Mouse (Mus musculus) hindbrain, embryonic 14.5 days (tissue): ENCODE data around the gene Hdlbp. TPM values are rescaled to one million over a fixed set of nuclear protein-coding genes. Genes with fewer than 3 reads are reported as not detected.
"Not testable (repeated sequence)": the region's sequence is repeated elsewhere in the genome, so short reads cannot be mapped to it uniquely, and the experiment has no call there.

Experiments used
- ATAC-seq: fragments of 200-750 bp; cut with Nextera tagmentation; 2 replicates; pipeline ENCODE4 v1.8.0; 2017; ENCODE audit warnings: moderate number of reproducible peaks, mild to moderate bottlenecking, moderate TSS enrichment, moderate library complexity; ENCODE audit not compliant: low FRiP score
- DNase-seq: peaks from one replicate; pipeline ENCODE4 v3.0.0-alpha.2; 2015; ENCODE audit warnings: low spot score
- H3K27ac ChIP-seq: fragments of 300-500 bp; sonication (generic); 2 replicates; pipeline ENCODE4 v1.5.1; 2014; ENCODE audit warnings: mild to moderate bottlenecking, moderate library complexity
- H3K27me3 ChIP-seq: fragments of 300-500 bp; sonication (generic); 2 replicates; pipeline ENCODE4 v1.6.1; 2014; ENCODE audit warnings: mild to moderate bottlenecking, low read length, mixed read lengths; ENCODE audit not compliant: control insufficient read depth, insufficient read depth
- H3K36me3 ChIP-seq: fragments of 300-500 bp; sonication (generic); replicated peaks from 2 replicates; pipeline ENCODE4 v1.6.1; 2014; ENCODE audit not compliant: control insufficient read depth, insufficient read depth
- H3K4me1 ChIP-seq: fragments of 300-500 bp; sonication (generic); replicated peaks from 2 replicates; pipeline ENCODE4 v1.6.1; 2014; ENCODE audit warnings: antibody characterized with exemption, low read length, mixed read lengths; ENCODE audit not compliant: control insufficient read depth, insufficient read depth
- H3K4me2 ChIP-seq: fragments of 300-500 bp; sonication (generic); replicated peaks from 2 replicates; pipeline ENCODE4 v1.6.1; 2014; ENCODE audit warnings: mild to moderate bottlenecking, moderate library complexity
- H3K4me3 ChIP-seq: fragments of 300-500 bp; sonication (generic); replicated peaks from 2 replicates; pipeline ENCODE4 v1.5.1; 2014; ENCODE audit warnings: mild to moderate bottlenecking, low read length
- H3K9ac ChIP-seq: fragments of 300-500 bp; sonication (generic); 2 replicates; pipeline ENCODE4 v1.6.1; 2014
- H3K9me3 ChIP-seq: fragments of 300-500 bp; sonication (generic); 2 replicates; pipeline ENCODE4 v1.6.1; 2016; ENCODE audit warnings: low read length; ENCODE audit not compliant: control insufficient read depth
- WGBS: fragments of 180-500 bp; shearing (Covaris S2); extraction: QIAGEN DNeasy Blood & Tissue Kit; methylation state at CpG from one replicate; pipeline ENCODE4 v1.1.7; 2014; 5-methylcytosine and 5-hydroxymethylcytosine counted together
- polyA plus RNA-seq: library from polyadenylated mRNA; unstranded; fragments of >200 nt; fragmentation: Nextera tagmentation; extraction: Ambion mirVana; gene quantifications from 2 replicates; pipeline ENCODE4 v1.2.1, GENCODE M21; 2014

The Hdlbp gene
- polyA plus RNA-seq, 1 experiment from 2014 or later: 80.2 TPM

GRCm38 (mm10) chr1:93495312-93495711 is 16.7 kb upstream of the Hdlbp start:
- Histone ChIP-seq H3K27ac (no peak overlapping the region), H3K4me1 (no peaks in the 10 kb centered on the region), H3K9me3 (no peaks in the 10 kb centered on the region), H3K27me3 (no peaks in the 10 kb centered on the region), H3K9ac (no peak overlapping the region), H3K4me3 (no peak overlapping the region), H3K36me3 (peaks cover 63% of the 10 kb centered on the region), H3K4me2 (no peak overlapping the region)
- DNase-seq (no peak), ATAC-seq (no peak)
- WGBS: 94% methylated on average over 3 of the region's 3 CpGs

GRCm38 (mm10) chr1:93486302-93486701 is 7.7 kb upstream of the Hdlbp start:
- H3K36me3 ChIP-seq, H3K27me3 ChIP-seq, DNase-seq, ATAC-seq, H3K4me1 ChIP-seq, H3K9ac ChIP-seq, H3K4me2 ChIP-seq, H3K27ac ChIP-seq, H3K4me3 ChIP-seq, H3K9me3 ChIP-seq: not testable (repeated sequence)
- WGBS: 97% methylated on average over 2 of the region's 3 CpGs

DNA sequence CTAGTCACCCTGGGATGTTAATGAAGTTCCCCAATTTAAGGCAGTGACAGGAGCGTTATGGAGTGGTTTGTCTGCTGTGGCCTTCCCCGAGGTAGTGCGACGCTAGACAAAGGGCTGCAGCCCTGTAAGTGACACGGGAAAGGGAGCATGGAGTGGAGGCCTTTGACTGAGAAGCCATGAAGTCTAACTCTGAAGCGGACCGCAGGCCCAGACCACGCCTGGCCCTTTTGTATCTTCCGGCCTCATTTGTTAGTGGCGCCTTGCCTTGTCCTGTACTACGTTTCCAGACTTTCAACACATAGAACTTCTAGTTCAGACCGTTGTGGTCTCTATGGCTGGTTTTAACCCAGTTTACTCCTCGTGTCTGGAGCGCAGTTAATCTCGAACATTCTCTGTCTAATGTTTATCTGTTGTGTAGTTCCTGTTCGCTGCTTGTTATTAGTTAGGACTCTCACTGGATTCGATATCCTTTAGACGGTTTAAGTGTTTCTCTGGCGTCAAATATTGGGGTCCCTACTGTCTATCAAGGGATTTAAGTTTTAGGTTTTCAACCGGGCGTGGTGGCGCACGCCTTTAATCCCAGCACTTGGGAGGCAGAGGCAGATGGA is 965 bp upstream of the Hdlbp start:
- WGBS: 9% methylated on average over 23 of the region's 23 CpGs
- Histone ChIP-seq H3K27ac (peak overlapping the region; percentile 99), H3K9ac (peak overlapping the region; percentile 89), H3K9me3 (no peaks in the 10 kb centered on the region), H3K36me3 (no peaks in the 10 kb centered on the region; the same call in 1 of the 2 replicates), H3K27me3 (no peaks in the 10 kb centered on the region), H3K4me1 (peaks cover 18% of the 10 kb centered on the region), H3K4me3 (peak overlapping the region; percentile 91), H3K4me2 (peak overlapping the region; percentile 69)
- peak; percentile 33 for DNase-seq
- no peak for ATAC-seq

GRCm38 (mm10) chr1:93477758-93478585 is 643 bp downstream of the Hdlbp start:
- peak overlapping the region; percentile 89 for H3K9ac ChIP-seq
- peaks cover 18% of the 10 kb centered on the region for H3K4me1 ChIP-seq
- H3K9me3 ChIP-seq: no peaks in the 10 kb centered on the region
- no peaks in the 10 kb centered on the region; the same call in 1 of the 2 replicates for H3K36me3 ChIP-seq
- H3K4me3 ChIP-seq: peak overlapping the region; percentile 91
- no peaks in the 10 kb centered on the region for H3K27me3 ChIP-seq
- ATAC-seq (peak; percentile 96), DNase-seq (peak; percentile 94)
- H3K4me2 ChIP-seq: peak overlapping the region; percentile 56
- WGBS: under 1% methylated on average over 41 of the region's 41 CpGs
- H3K27ac ChIP-seq: peak overlapping the region; percentile 99

DNA sequence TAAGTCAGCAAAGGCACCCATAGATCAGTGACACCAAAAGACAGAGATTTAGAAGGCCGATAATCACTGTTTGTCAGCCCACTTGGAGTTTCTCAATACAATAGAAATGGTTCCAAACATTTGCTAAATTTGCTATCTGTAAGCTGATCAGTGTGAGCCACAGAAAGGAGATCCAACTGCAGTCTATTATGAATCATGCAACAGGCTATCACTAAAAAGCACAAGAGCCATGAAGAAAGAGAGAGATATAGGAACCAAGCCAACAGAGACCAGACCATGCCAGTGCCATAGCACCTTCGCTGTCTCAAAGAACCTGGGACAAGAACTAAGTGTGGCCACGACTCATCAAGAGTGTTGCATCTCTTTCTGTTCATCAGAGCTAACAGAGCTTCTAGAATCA is 2.9 kb downstream of the Hdlbp start:
- WGBS: 95% methylated on average over 3 of the region's 3 CpGs
- DNase-seq (no peak), ATAC-seq (no peak)
- no peaks in the 10 kb centered on the region for H3K27me3 ChIP-seq
- no peak overlapping the region for H3K27ac ChIP-seq
- no peak overlapping the region for H3K9ac ChIP-seq
- no peaks in the 10 kb centered on the region for H3K9me3 ChIP-seq
- H3K4me1 ChIP-seq: peaks cover 10% of the 10 kb centered on the region
- H3K4me3 ChIP-seq: no peak overlapping the region
- no peak overlapping the region for H3K4me2 ChIP-seq
- H3K36me3 ChIP-seq: no peaks in the 10 kb centered on the region

- Histone ChIP-seq H3K27ac (no peak overlapping the region), H3K4me2 (no peak overlapping the region), H3K4me3 (no peak overlapping the region), H3K27me3 (no peaks in the 10 kb centered on the region), H3K4me1 (no peaks in the 10 kb centered on the region), H3K9me3 (no peaks in the 10 kb centered on the region), H3K9ac (no peak overlapping the region), H3K36me3 (no peaks in the 10 kb centered on the region)
- no peak for ATAC-seq
- no peak for DNase-seq
- WGBS: 97% methylated on average over 4 of the region's 4 CpGs
Observed at GRCm38 (mm10) chr1:93468626-93469025, 10.0 kb downstream of the Hdlbp start.

DNA sequence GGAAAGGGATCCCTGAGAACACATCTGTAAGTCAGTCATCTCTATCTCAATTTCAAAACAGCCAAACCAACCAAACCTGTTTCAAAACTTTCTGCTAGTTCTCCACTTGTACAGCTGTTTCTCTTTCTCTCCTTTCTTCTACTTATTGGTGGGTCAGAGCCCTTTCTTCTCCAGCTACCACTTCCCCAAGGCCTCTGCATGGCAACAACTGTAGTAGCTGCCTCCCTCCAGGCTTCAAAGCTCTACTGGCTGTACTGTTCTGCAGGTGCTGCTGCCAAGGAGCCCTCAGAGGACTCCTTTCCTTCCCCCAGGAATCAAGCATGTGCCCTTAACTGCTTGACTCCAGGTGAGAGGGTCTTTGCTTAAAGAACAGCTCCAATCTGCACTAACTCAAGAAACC is 12.9 kb downstream of the Hdlbp start:
- H3K36me3 ChIP-seq: 0 out of 2 replicates have a peak, but pooled peaks cover 3% of the 10 kb centered on the region
- no peaks in the 10 kb centered on the region for H3K27me3 ChIP-seq
- ATAC-seq (no peak), DNase-seq (no peak)
- H3K27ac ChIP-seq: no peak overlapping the region
- H3K4me2 ChIP-seq: no peak overlapping the region
- H3K9me3 ChIP-seq: no peaks in the 10 kb centered on the region
- H3K4me3 ChIP-seq: no peak overlapping the region
- H3K4me1 ChIP-seq: no peaks in the 10 kb centered on the region
- H3K9ac ChIP-seq: no peak overlapping the region

GRCm38 (mm10) chr1:93465066-93465465 is 13.5 kb downstream of the Hdlbp start:
- H3K9me3 ChIP-seq: no peaks in the 10 kb centered on the region
- no peaks in the 10 kb centered on the region for H3K4me1 ChIP-seq
- H3K27me3 ChIP-seq: no peaks in the 10 kb centered on the region
- H3K27ac ChIP-seq: no peak overlapping the region
- no peak for DNase-seq
- no peak overlapping the region for H3K9ac ChIP-seq
- 0 out of 2 replicates have a peak, but pooled peaks cover 3% of the 10 kb centered on the region for H3K36me3 ChIP-seq
- H3K4me2 ChIP-seq: no peak overlapping the region
- no peak overlapping the region for H3K4me3 ChIP-seq
- no peak for ATAC-seq

DNA sequence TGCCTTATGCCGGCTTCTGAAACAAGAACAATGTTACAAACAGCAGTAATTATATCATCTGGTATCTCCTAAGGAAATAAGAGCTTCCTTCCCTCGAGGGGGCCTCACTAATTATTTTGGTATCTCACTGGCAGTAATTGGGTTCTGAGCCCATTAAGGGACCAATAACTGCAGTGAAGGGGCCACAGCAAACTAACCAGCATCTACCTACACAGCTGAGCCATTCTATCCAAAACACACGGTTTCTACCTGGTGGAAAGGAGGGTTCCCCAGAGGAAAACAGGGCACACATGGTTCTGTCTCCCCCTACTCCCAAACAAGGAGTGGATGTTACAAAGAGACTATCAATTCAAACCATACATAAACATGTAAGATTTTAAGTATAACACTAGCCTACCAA is 19.5 kb downstream of the Hdlbp start:
- Histone ChIP-seq H3K4me3 (no peak overlapping the region), H3K27ac (no peak overlapping the region), H3K9me3 (no peaks in the 10 kb centered on the region), H3K36me3 (0 out of 2 replicates have a peak, but pooled peaks cover 3% of the 10 kb centered on the region), H3K27me3 (no peaks in the 10 kb centered on the region), H3K4me1 (peaks cover 4% of the 10 kb centered on the region; the same call in 1 of the 2 replicates), H3K4me2 (no peak overlapping the region), H3K9ac (no peak overlapping the region)
- ATAC-seq (no peak), DNase-seq (no peak)
- WGBS: 53% methylated on average over 3 of the region's 3 CpGs
